Mouse (Mus musculus): Measurements from ENCODE around the gene Gm9602.
"Not testable (repeated sequence)": the region's sequence is repeated elsewhere in the genome, so short reads cannot be mapped to it uniquely, and the experiment has no call there.

Gm9602 gene

DNA sequence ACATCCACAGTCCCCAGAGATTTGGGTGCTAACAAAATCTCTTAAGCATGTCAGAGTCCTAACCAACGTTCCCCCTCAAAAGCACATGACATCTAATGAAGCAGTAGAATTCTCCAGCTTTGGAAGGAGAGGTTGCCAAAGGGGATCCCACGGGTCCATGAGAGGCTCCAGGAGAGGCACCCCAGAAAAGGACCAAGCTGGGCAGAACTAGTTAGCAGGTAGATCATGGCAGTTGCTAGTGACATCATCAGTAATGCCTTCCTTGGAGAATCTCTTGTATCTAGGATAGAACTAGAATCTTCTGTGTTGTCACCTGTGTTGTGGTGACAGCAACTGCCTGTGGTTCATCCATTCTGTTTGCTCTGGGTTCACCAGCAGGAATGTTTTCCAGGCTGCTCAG is at the start of gene Gm9602:
Gm9602 (plus strand) TSS at position 301 of the 400 bp plus-strand sequence.
- DNase-seq: not testable (repeated sequence)

DNA sequence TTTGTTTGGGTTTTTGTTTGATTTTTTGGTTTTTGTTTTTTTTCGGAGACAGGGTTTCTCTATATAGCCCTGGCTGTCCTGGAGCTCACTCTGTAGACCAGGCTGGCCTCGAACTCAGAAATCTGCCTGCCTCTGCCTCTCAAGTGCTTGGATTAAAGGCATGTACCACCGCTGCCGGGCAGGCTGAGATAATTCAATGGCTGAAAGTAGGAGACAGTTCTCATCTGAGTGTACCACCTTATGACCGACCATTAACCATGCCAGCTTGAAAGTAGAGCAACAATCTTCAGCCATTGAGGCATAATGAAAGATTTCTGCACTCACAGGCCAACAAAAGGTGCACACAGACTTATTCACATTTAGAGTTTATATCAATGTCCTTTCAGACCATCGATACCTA is 30.3 kb downstream of the Gm9602 start:
- DNase-seq: not testable (repeated sequence)

DNA sequence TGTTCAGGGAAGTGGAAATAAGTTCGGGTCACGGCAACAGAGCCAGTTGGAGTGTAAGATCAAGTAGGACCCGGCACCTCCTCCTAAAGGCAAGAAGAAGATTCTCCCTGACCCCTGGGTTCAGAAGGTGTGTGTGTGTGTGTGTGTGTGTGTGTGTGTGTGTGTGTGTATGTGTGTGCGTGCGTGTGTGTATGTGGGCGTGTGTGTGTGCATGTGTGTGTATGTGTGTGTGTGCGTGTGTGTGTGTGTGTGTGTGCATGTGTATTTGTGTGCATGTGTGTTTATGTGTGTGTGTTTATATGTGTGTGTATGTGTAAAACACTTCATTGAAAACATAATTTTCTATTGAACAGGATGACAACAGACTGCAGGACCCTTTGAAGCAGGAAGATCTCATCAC is 45.8 kb downstream of the Gm9602 start:
- DNase-seq: not testable (repeated sequence)

Measured in cerebellum, adult 9-10 months (tissue).